Mouse (Mus musculus) liver, adult 2 months (tissue): ENCODE results near the gene Msrb1.

ENCODE experiments used
- CTCF ChIP-seq: fragments of 200-500 bp; IDR thresholded peaks from 2 replicates; pipeline ENCODE4 v1.5.1; 2011; ENCODE audit warnings: low read depth, low read length, control low read depth
- POLR2A ChIP-seq: fragments of 200-500 bp; IDR thresholded peaks from 2 replicates; pipeline ENCODE4 v1.6.1; 2011; ENCODE audit warnings: low read length, control low read depth; ENCODE audit not compliant: insufficient read depth; ENCODE audit errors: extremely low read depth

DNA sequence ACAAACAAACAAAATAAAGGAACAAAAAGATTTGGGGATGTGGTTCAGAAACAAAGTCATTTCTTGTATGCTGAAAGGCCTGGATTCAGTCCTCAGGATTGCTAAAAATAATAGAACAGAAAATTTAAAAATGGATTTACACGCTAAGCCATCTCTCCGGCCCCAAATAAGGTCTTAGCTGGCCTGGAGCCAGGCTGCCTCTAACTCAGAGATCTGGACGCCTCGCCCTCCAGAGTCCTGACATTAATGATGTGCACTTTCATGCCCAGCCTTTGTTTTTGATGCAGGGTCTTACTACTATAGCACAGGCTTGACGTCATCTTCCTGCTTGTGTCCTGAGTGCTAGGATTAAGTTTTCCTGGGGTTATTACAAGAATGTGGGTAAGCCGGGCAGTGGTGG is 7.4 kb upstream of the Msrb1 start:
- TF ChIP-seq CTCF (no peak), POLR2A (no peak)
